Mouse (Mus musculus): Measurements from ENCODE around the gene Stoml3.

Gene Stoml3

GRCm38 (mm10) chr3:53478419-53479046 lies 9.9 kb upstream of the Stoml3 start:
- DNase-seq: no peak

GRCm38 (mm10) chr3:53483414-53484059 lies 4.9 kb upstream of the Stoml3 start:
- no peak for DNase-seq

- DNase-seq: no peak
These were observed 1.9 kb upstream of the Stoml3 start for GRCm38 (mm10) chr3:53486561-53486960.

GRCm38 (mm10) chr3:53486996-53487576 lies 1.4 kb upstream of the Stoml3 start:
- DNase-seq: no peak

GRCm38 (mm10) chr3:53498351-53498905 lies 10.0 kb downstream of the Stoml3 start:
- peak; percentile 38 for DNase-seq

- no peak for DNase-seq
These were observed 14.0 kb downstream of the Stoml3 start for GRCm38 (mm10) chr3:53502428-53502827.

GRCm38 (mm10) chr3:53513096-53513495 lies 24.6 kb downstream of the Stoml3 start:
- no peak for DNase-seq

GRCm38 (mm10) chr3:53514221-53515065 lies 26.0 kb downstream of the Stoml3 start:
- DNase-seq: no peak

GRCm38 (mm10) chr3:53522794-53523193 lies 34.3 kb downstream of the Stoml3 start:
- DNase-seq: no peak

- peak; percentile 42 for DNase-seq
These were observed 37.3 kb downstream of the Stoml3 start for GRCm38 (mm10) chr3:53525737-53526136.

- DNase-seq: no peak
These were observed 41.9 kb downstream of the Stoml3 start for GRCm38 (mm10) chr3:53530305-53530704.

GRCm38 (mm10) chr3:53532091-53532490 lies 43.6 kb downstream of the Stoml3 start:
- no peak for DNase-seq

GRCm38 (mm10) chr3:53552691-53553090 lies 64.2 kb downstream of the Stoml3 start:
- DNase-seq: no peak

GRCm38 (mm10) chr3:53555031-53555952 lies 66.8 kb downstream of the Stoml3 start:
- peak; percentile 61 for DNase-seq

GRCm38 (mm10) chr3:53557388-53558214 lies 69.1 kb downstream of the Stoml3 start:
- no peak for DNase-seq

Measured in kidney, adult 11 months (tissue).